Mouse (Mus musculus) left cerebral cortex, postnatal 36 days (tissue): ENCODE data around the gene Kit. TPM values are rescaled to one million over a fixed set of nuclear protein-coding genes. Genes with fewer than 3 reads are reported as not detected.

Experiments
- DNase-seq, 2 experiments: peaks; one replicate each; pipeline ENCODE4 v3.0.0; 2021 to 2022; ENCODE audit warnings: low spot score in 2 of 2, mixed read lengths in 1 of 2
- intact Hi-C: fragments of 180-260 bp; cut with DNase I; formaldehyde crosslinking; loops from one replicate; pipeline ENCODE4 v1.15.1; 2025
- total RNA-seq, 2 experiments: library from RNA; stranded (reverse); gene quantifications; 2 replicates each; pipeline ENCODE4 v1.2.3; 2021

Gene Kit
- total RNA-seq, 2 experiments from 2014 or later: 28.3 to 29.7 TPM

GRCm38 (mm10) chr5:75626284-75626683, 51.6 kb downstream of the Kit start:
- intact Hi-C loops: no loop called here
- DNase-seq: no peak

- DNase-seq: no peak
- intact Hi-C loops: no loop called here
Observed at GRCm38 (mm10) chr5:75626703-75627102, 52.0 kb downstream of the Kit start.

- no peak for DNase-seq
- intact Hi-C loops: no loop called here
Observed at GRCm38 (mm10) chr5:75632257-75632656, 57.5 kb downstream of the Kit start.

GRCm38 (mm10) chr5:75632846-75633640, 58.3 kb downstream of the Kit start:
- DNase-seq: no peak
- intact Hi-C loops: no loop called here

GRCm38 (mm10) chr5:75635385-75635784, 60.7 kb downstream of the Kit start:
- intact Hi-C loops: no loop called here
- DNase-seq: peak; percentile 37 to 43

- intact Hi-C loops: no loop called here
- DNase-seq: no peak
Observed at GRCm38 (mm10) chr5:75640637-75641036, 65.9 kb downstream of the Kit start.

GRCm38 (mm10) chr5:75647046-75647445, 72.3 kb downstream of the Kit start:
- no peak for DNase-seq
- intact Hi-C loops: no loop called here

- intact Hi-C loops: no loop called here
- DNase-seq: no peak
Observed at GRCm38 (mm10) chr5:75650566-75650965, 75.8 kb downstream of the Kit start.

GRCm38 (mm10) chr5:75653431-75653830, 78.7 kb downstream of the Kit start:
- intact Hi-C loops: no loop called here
- no peak for DNase-seq

- no peak for DNase-seq
- intact Hi-C loops: no loop called here
Observed at GRCm38 (mm10) chr5:75658575-75658974, 83.9 kb downstream of the Kit start.

GRCm38 (mm10) chr5:75660342-75660741, 85.6 kb downstream of the Kit start:
- no peak for DNase-seq
- intact Hi-C loops: no loop called here

- intact Hi-C loops: no loop called here
- DNase-seq: no peak
Observed at GRCm38 (mm10) chr5:75662466-75662865, 87.8 kb downstream of the Kit start.

- no peak for DNase-seq
- intact Hi-C loops: no loop called here
Observed at GRCm38 (mm10) chr5:75663768-75664167, 89.1 kb downstream of the Kit start.

- intact Hi-C loops: no loop called here
Observed at GRCm38 (mm10) chr5:75667083-75667482, 92.4 kb downstream of the Kit start.

GRCm38 (mm10) chr5:75671136-75671788, 96.5 kb downstream of the Kit start:
- DNase-seq: no peak
- intact Hi-C loops: no loop called here

More at GRCm38 (mm10) chr5:75667083-75667482, 92.4 kb downstream of the Kit start:
- no peak for DNase-seq

GRCm38 (mm10) chr5:75676024-75676423, 101.3 kb downstream of the Kit start:
- no peak for DNase-seq
- intact Hi-C loops: no loop called here

GRCm38 (mm10) chr5:75679896-75680295, 105.2 kb downstream of the Kit start:
- no peak for DNase-seq
- intact Hi-C loops: no loop called here

- no peak for DNase-seq
- intact Hi-C loops: no loop called here
Observed at GRCm38 (mm10) chr5:75695162-75695809, 120.6 kb downstream of the Kit start.

- intact Hi-C loops: no loop called here
- DNase-seq: no peak
Observed at GRCm38 (mm10) chr5:75696960-75697359, 122.2 kb downstream of the Kit start.

GRCm38 (mm10) chr5:75698556-75698955, 123.8 kb downstream of the Kit start:
- intact Hi-C loops: no loop called here
- DNase-seq: no peak

- intact Hi-C loops: no loop called here
Observed at GRCm38 (mm10) chr5:75699081-75699480, 124.4 kb downstream of the Kit start.

More at GRCm38 (mm10) chr5:75699081-75699480, 124.4 kb downstream of the Kit start:
- DNase-seq: no peak
